In the genomic region with DNA sequence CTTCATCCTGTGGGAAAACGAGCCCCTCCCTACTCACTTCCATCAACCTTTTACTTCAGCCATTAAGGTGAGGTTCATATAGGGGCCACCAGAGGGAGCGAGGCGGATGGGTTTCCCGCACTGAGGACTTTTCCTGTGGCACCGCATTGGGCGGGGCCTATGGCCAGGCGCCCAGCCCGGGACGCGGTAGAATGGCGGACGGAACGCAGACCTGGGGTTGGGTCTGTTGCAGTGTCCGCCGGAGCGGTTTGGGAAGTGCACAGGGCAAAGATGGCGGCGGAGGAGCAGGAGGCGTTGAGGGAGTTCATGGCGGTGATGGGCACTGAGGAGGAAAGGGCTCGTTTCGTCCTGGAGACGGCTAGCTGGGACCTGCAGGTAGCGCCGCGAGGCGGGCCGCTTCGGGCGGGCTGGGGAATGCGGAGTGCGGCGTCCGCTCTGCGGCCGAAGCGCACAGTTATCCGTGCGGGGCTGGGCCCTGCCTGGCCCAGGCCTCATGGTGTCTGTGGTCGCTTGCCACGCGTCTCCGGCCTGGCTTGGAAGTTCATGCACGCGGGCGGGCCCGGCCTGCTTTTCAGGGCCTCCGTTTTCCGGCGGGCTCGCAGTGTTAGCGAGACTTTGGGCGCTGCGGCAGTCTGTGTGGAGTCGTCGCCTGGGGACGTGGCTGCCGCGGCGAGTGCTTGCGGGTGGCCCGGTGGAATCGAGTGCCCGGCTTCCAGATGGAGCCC, we compare ENCODE assay signal across 8 mouse cellular contexts.
DNase-seq lines count a peak whose midpoint lies in the region; ATAC-seq and TF ChIP-seq lines count a peak whose summit lies in the region.
"Not testable (repeated sequence)": the region's sequence is repeated elsewhere in the genome, so short reads cannot be mapped to it uniquely, and the experiment has no call there.

No protein-coding gene starts in this region.

- H3K4me1 ChIP-seq in ES-Bruce4 (ENCODE audit: control insufficient read depth, insufficient read depth, low read length); cerebellum, adult 2 months (ENCODE audit: control insufficient read depth, insufficient read depth, low read length); liver, postnatal 0 days (ENCODE audit: insufficient read depth); neural tube, embryonic 14.5 days (ENCODE audit: control insufficient read depth, insufficient read depth, low read length): not testable (repeated sequence)

- peak; percentile 95 to 99 for DNase-seq in cerebellum, adult 2 months
- peak; percentile 93 for DNase-seq in heart, postnatal 4 days
- peak; percentile 94 to 98 for DNase-seq in layer of hippocampus, adult 2 months (ENCODE audit: low spot score in 2 of 2)
- peak; percentile 42 for DNase-seq in liver, postnatal 0 days
- peak; percentile 72 for DNase-seq in testis, postnatal 10 days (ENCODE audit: low spot score)

- peak overlapping the region; percentile 98 for H3K9ac ChIP-seq in ES-Bruce4 (ENCODE audit: low read depth, poor library complexity, severe bottlenecking)
- H3K9ac ChIP-seq in liver, postnatal 0 days (replicated peaks), result peak overlapping the region; percentile 90
- peak overlapping the region; percentile 62 for H3K9ac ChIP-seq in neural tube, embryonic 14.5 days (replicated peaks; ENCODE audit: low read depth, low read length)

- not testable (repeated sequence) for TF ChIP-seq EP300 in ES-Bruce4 (IDR thresholded peaks at IDR 0.05; ENCODE audit: insufficient read depth, low read depth, low read length); liver, postnatal 0 days (IDR thresholded peaks at IDR 0.05; ENCODE audit: low read depth)

- not testable (repeated sequence) for H3K27me3 ChIP-seq in ES-Bruce4 (ENCODE audit: control insufficient read depth, insufficient read depth, low read length, poor library complexity, severe bottlenecking); cerebellum, adult 2 months (ENCODE audit: control insufficient read depth, insufficient read depth, low read length); liver, postnatal 0 days (ENCODE audit: insufficient read depth, low read length); neural tube, embryonic 14.5 days (ENCODE audit: control insufficient read depth, insufficient read depth, low read length)

- not testable (repeated sequence) for H3K36me3 ChIP-seq in ES-Bruce4 (ENCODE audit: control insufficient read depth, insufficient read depth, low read length, poor library complexity, severe bottlenecking); liver, postnatal 0 days (replicated peaks; ENCODE audit: insufficient read depth, low read length); neural tube, embryonic 14.5 days (ENCODE audit: control insufficient read depth, insufficient read depth, low read length)

- ATAC-seq in frontal cortex, adult (ENCODE audit: low TSS enrichment), result peak; percentile 100
- peak; percentile 100 for ATAC-seq in liver, postnatal 0 days
- ATAC-seq in neural tube, embryonic 14.5 days (ENCODE audit: low read depth), result peak; percentile 100

- not testable (repeated sequence) for H3K27ac ChIP-seq in ES-Bruce4 (ENCODE audit: insufficient read depth, low read length)
- H3K27ac ChIP-seq in cerebellum, adult 2 months (ENCODE audit: insufficient read depth, low read length), result peak overlapping the region; percentile 55; the same call in 1 of the 2 replicates
- H3K27ac ChIP-seq in layer of hippocampus, adult 2 months, result peak overlapping the region; percentile 81
- H3K27ac ChIP-seq in liver, postnatal 0 days (ENCODE audit: low read depth), result peak overlapping the region; percentile 71; the same call in 1 of the 2 replicates
- peak overlapping the region; percentile 60; the same call in 1 of the 2 replicates for H3K27ac ChIP-seq in neural tube, embryonic 14.5 days (ENCODE audit: low read depth, low read length)

- 16% methylated on average over 64 of the region's 64 CpGs for WGBS in cerebellum, adult 2 months
- WGBS in liver, postnatal 0 days (ENCODE audit: insufficient replicate concordance), result 9% methylated on average over 59 of the region's 64 CpGs
- 11% methylated on average over 60 of the region's 64 CpGs for WGBS in neural tube, embryonic 14.5 days

- peak overlapping the region; percentile 95 for H3K4me3 ChIP-seq in ES-Bruce4 (ENCODE audit: low read depth, low read length)
- H3K4me3 ChIP-seq in cerebellum, adult 2 months (replicated peaks; ENCODE audit: insufficient read depth, low read depth, low read length), result not testable (repeated sequence)
- H3K4me3 ChIP-seq in layer of hippocampus, adult 2 months, result peak overlapping the region; percentile 72
- H3K4me3 ChIP-seq in liver, postnatal 0 days (ENCODE audit: low read depth, low read length), result peak overlapping the region; percentile 70
- peak overlapping the region; percentile 49 for H3K4me3 ChIP-seq in neural tube, embryonic 14.5 days (ENCODE audit: low read depth, low read length)

- not testable (repeated sequence) for TF ChIP-seq POLR2A in ES-Bruce4 (IDR thresholded peaks at IDR 0.05; ENCODE audit: insufficient read depth, low read length); cerebellum, adult 2 months (IDR thresholded peaks at IDR 0.05; ENCODE audit: borderline replicate concordance, insufficient read depth, low read length)

- TF ChIP-seq CTCF in ES-Bruce4 (IDR thresholded peaks at IDR 0.05; ENCODE audit: low read depth, low read length), result peak; percentile 35
- TF ChIP-seq CTCF in cerebellum, adult 2 months (IDR thresholded peaks at IDR 0.05; ENCODE audit: borderline replicate concordance, insufficient read depth, low read depth, low read length), result peak; percentile 36; the same call in 1 of the 2 replicates
- TF ChIP-seq CTCF in layer of hippocampus, adult 2 months (conservative IDR thresholded peaks at IDR 0.05), result peak; percentile 61
- peak; percentile 61 for TF ChIP-seq CTCF in liver, postnatal 0 days (IDR thresholded peaks at IDR 0.05; ENCODE audit: low read depth)

- peak overlapping the region; percentile 64 for H3K4me2 ChIP-seq in liver, postnatal 0 days (ENCODE audit: low read depth, low read length)
- peak overlapping the region; percentile 33; the same call in 1 of the 2 replicates for H3K4me2 ChIP-seq in neural tube, embryonic 14.5 days (ENCODE audit: low read depth, low read length)

- not testable (repeated sequence) for H3K9me3 ChIP-seq in ES-Bruce4 (replicated peaks; ENCODE audit: control insufficient read depth, insufficient read depth, low read length, poor library complexity, severe bottlenecking); liver, postnatal 0 days (ENCODE audit: low read length); neural tube, embryonic 14.5 days (ENCODE audit: control insufficient read depth, low read length)

Comparison
In these comparisons a context has a peak if more than half of its experiments do, and no peak if none do; other contexts are left out.
1. DNase-seq: peak in every context shown above with its lines; median percentile 97 in cerebellum, adult 2 months; 96 in layer of hippocampus, adult 2 months; 93 in heart, postnatal 4 days; 72 in testis, postnatal 10 days; 42 in liver, postnatal 0 days.